Mouse (Mus musculus): ENCODE measurements around the gene Cacnb2. TPM values are rescaled to one million over a fixed set of nuclear protein-coding genes. Genes with fewer than 3 reads are reported as not detected.

Cacnb2 gene
- total and polyA plus RNA-seq, 3 experiments = 0.38 TPM; not detected in 2

DNA sequence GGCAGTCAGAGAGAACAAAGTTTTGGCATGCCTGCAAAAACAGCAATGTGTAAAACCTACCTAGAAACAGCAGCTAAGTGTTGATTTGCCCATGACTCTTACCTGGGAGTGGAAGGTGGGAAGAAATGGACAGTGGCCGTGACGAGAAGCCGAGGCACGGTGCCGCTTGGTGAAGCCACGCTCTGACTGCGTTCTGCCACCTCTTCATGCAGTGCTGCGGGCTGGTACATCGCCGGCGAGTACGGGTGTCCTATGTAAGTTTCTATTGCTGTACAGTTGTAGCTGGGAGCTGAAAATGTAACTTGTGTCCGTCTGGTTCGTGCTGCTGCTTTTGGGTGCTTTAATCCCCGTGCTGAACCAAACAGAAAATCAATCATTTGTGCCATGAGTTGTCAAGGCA, 136.6 kb downstream of the Cacnb2 start:
- Histone ChIP-seq H3K4me1 (ENCODE audit: insufficient read depth, low read depth, low read length) (no peaks in the 10 kb centered on the region), H3K27me3 (ENCODE audit: insufficient read depth, low read length) (no peaks in the 10 kb centered on the region; the same call in 1 of the 2 replicates), H3K4me3 (ENCODE audit: low read depth, low read length) (no peak overlapping the region), H3K36me3 (replicated peaks) (no peaks in the 10 kb centered on the region), H3K9me3 (replicated peaks) (no peaks in the 10 kb centered on the region)
- ATAC-seq (ENCODE audit: extremely low read depth, insufficient number of reproducible peaks, low FRiP score, poor library complexity, severe bottlenecking) (no peak), DNase-seq (ENCODE audit: low spot score) (no peak)
- TF ChIP-seq GATA1 (IDR thresholded peaks at IDR 0.05; ENCODE audit: borderline replicate concordance, low read length) = no peak
- TF ChIP-seq POLR2AphosphoS5 (IDR thresholded peaks at IDR 0.05; ENCODE audit: insufficient replicate concordance, low read depth, low read length) = no peak
- no peak for TF ChIP-seq GATA2 (IDR thresholded peaks at IDR 0.05; ENCODE audit: borderline replicate concordance, low read depth, low read length)
- TF ChIP-seq CTCF (IDR thresholded peaks at IDR 0.05; ENCODE audit: low read depth, low read length) = no peak
- no peak for TF ChIP-seq TAL1 (conservative IDR thresholded peaks at IDR 0.05; ENCODE audit: low read depth, low read length)

DNA sequence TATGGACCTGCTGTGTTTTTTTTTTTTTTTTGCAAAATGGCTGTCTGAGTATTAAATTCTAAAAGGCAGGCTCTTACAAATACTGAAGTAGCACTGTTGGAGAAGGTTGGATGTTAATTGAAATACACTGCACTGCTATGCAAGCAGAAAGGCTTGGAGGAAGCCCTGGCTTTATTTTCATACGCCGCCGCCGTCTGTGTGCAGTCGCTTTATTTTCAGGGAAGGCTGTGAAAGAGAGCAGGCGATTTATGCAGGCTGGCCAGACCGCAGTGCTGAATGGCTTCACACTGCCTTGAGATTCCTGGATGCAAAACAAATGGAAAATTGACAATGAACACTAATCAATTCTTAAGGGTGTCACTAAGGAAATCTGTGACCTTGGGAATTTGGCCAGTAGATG, 137.5 kb downstream of the Cacnb2 start:
- DNase-seq (ENCODE audit: low spot score) (no peak), ATAC-seq (ENCODE audit: extremely low read depth, insufficient number of reproducible peaks, low FRiP score, poor library complexity, severe bottlenecking) (no peak)
- H3K4me1 ChIP-seq (ENCODE audit: insufficient read depth, low read depth, low read length) = no peaks in the 10 kb centered on the region
- TF ChIP-seq POLR2AphosphoS5 (IDR thresholded peaks at IDR 0.05; ENCODE audit: insufficient replicate concordance, low read depth, low read length) (no peak), GATA1 (IDR thresholded peaks at IDR 0.05; ENCODE audit: borderline replicate concordance, low read length) (no peak), CTCF (IDR thresholded peaks at IDR 0.05; ENCODE audit: low read depth, low read length) (no peak), GATA2 (IDR thresholded peaks at IDR 0.05; ENCODE audit: borderline replicate concordance, low read depth, low read length) (no peak)
- no peaks in the 10 kb centered on the region for H3K9me3 ChIP-seq (replicated peaks)
- no peaks in the 10 kb centered on the region for H3K36me3 ChIP-seq (replicated peaks)
- no peaks in the 10 kb centered on the region; the same call in 1 of the 2 replicates for H3K27me3 ChIP-seq (ENCODE audit: insufficient read depth, low read length)
- no peak overlapping the region for H3K4me3 ChIP-seq (ENCODE audit: low read depth, low read length)

DNA sequence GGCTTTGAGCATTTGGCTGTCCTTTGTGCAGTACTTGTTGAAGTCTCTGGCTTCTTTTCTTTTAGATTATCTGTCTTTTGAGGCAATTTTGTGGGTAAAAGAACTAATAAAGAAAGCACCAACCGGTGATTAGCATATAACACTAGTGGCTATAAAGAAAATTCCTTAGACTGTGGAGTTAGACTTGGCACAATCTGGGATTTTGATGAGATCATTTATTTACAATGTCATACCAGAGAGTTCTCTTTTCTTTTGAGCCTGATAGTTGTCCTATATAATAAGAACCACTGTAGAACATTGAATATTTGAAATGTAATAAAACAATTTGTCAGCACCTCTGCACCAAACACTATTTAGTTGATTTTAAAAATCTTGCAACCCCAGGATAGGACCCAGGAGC, 141.9 kb downstream of the Cacnb2 start:
- H3K36me3 ChIP-seq (replicated peaks) = no peaks in the 10 kb centered on the region
- no peaks in the 10 kb centered on the region for H3K9me3 ChIP-seq (replicated peaks)
- no peak overlapping the region for H3K4me3 ChIP-seq (ENCODE audit: low read depth, low read length)
- ATAC-seq (ENCODE audit: extremely low read depth, insufficient number of reproducible peaks, low FRiP score, poor library complexity, severe bottlenecking) = no peak
- DNase-seq (ENCODE audit: low spot score) = no peak
- TF ChIP-seq POLR2AphosphoS5 (IDR thresholded peaks at IDR 0.05; ENCODE audit: insufficient replicate concordance, low read depth, low read length) = no peak
- TF ChIP-seq GATA2 (IDR thresholded peaks at IDR 0.05; ENCODE audit: borderline replicate concordance, low read depth, low read length) = no peak
- no peak for TF ChIP-seq TAL1 (conservative IDR thresholded peaks at IDR 0.05; ENCODE audit: low read depth, low read length)
- TF ChIP-seq GATA1 (IDR thresholded peaks at IDR 0.05; ENCODE audit: borderline replicate concordance, low read length) = no peak
- TF ChIP-seq CTCF (IDR thresholded peaks at IDR 0.05; ENCODE audit: low read depth, low read length) = no peak
- H3K4me1 ChIP-seq (ENCODE audit: insufficient read depth, low read depth, low read length) = no peaks in the 10 kb centered on the region
- no peaks in the 10 kb centered on the region for H3K27me3 ChIP-seq (ENCODE audit: insufficient read depth, low read length)

DNA sequence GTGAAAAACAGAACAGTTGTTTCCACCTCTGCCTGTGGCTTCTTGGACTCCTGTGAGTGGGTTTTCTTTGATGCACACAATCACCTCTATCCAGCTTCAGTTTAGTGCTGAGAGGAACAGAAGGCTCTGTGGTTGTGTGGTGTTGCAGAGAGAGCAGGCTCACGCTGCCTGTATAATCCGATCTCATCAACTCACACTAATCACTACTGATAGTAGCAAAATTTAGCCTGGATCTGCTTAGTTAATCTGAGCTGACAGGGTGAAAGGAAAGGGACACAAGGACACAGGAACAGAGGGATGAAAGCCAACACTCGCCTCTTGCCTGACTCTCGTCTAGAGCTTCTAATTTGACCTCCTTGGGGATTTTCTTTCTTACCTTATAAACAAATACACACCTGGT, 160.0 kb downstream of the Cacnb2 start:
- H3K36me3 ChIP-seq (replicated peaks) = no peaks in the 10 kb centered on the region
- H3K27me3 ChIP-seq (ENCODE audit: insufficient read depth, low read length) = no peaks in the 10 kb centered on the region
- no peaks in the 10 kb centered on the region for H3K4me1 ChIP-seq (ENCODE audit: insufficient read depth, low read depth, low read length)
- H3K9me3 ChIP-seq (replicated peaks) = no peaks in the 10 kb centered on the region
- ATAC-seq (ENCODE audit: extremely low read depth, insufficient number of reproducible peaks, low FRiP score, poor library complexity, severe bottlenecking) (no peak), DNase-seq (ENCODE audit: low spot score) (no peak)
- TF ChIP-seq POLR2AphosphoS5 (IDR thresholded peaks at IDR 0.05; ENCODE audit: insufficient replicate concordance, low read depth, low read length) = no peak
- TF ChIP-seq CTCF (IDR thresholded peaks at IDR 0.05; ENCODE audit: low read depth, low read length) = no peak
- TF ChIP-seq GATA2 (IDR thresholded peaks at IDR 0.05; ENCODE audit: borderline replicate concordance, low read depth, low read length) = no peak
- no peak for TF ChIP-seq TAL1 (conservative IDR thresholded peaks at IDR 0.05; ENCODE audit: low read depth, low read length)
- no peak for TF ChIP-seq GATA1 (IDR thresholded peaks at IDR 0.05; ENCODE audit: borderline replicate concordance, low read length)
- H3K4me3 ChIP-seq (ENCODE audit: low read depth, low read length) = no peak overlapping the region

DNA sequence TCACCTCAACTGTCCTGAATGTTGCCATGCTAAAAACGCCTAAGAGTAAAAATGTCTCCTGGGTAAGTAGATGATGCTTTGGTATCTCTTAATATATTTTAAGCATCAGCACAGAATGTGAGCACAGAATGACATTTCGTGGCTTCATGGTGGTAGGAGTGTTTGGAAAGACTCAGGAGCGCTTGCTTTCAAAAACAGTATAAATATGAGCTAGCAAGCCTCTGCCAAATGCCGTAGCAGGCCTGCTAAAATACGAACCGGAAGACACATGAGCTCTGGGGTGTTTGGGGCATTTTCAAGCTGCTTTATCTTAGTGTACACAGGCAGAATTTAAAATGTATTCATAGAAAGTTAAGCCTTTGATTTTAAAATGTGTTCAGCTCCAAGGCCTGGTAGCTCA, 161.0 kb downstream of the Cacnb2 start:
- Histone ChIP-seq H3K9me3 (replicated peaks) (no peaks in the 10 kb centered on the region), H3K27me3 (ENCODE audit: insufficient read depth, low read length) (no peaks in the 10 kb centered on the region), H3K4me3 (ENCODE audit: low read depth, low read length) (no peak overlapping the region), H3K4me1 (ENCODE audit: insufficient read depth, low read depth, low read length) (no peaks in the 10 kb centered on the region), H3K36me3 (replicated peaks) (no peaks in the 10 kb centered on the region)
- no peak for DNase-seq (ENCODE audit: low spot score)
- ATAC-seq (ENCODE audit: extremely low read depth, insufficient number of reproducible peaks, low FRiP score, poor library complexity, severe bottlenecking) = no peak
- no peak for TF ChIP-seq POLR2AphosphoS5 (IDR thresholded peaks at IDR 0.05; ENCODE audit: insufficient replicate concordance, low read depth, low read length)
- no peak for TF ChIP-seq TAL1 (conservative IDR thresholded peaks at IDR 0.05; ENCODE audit: low read depth, low read length)
- TF ChIP-seq GATA1 (IDR thresholded peaks at IDR 0.05; ENCODE audit: borderline replicate concordance, low read length) = no peak
- TF ChIP-seq GATA2 (IDR thresholded peaks at IDR 0.05; ENCODE audit: borderline replicate concordance, low read depth, low read length) = no peak
- TF ChIP-seq CTCF (IDR thresholded peaks at IDR 0.05; ENCODE audit: low read depth, low read length) = no peak

DNA sequence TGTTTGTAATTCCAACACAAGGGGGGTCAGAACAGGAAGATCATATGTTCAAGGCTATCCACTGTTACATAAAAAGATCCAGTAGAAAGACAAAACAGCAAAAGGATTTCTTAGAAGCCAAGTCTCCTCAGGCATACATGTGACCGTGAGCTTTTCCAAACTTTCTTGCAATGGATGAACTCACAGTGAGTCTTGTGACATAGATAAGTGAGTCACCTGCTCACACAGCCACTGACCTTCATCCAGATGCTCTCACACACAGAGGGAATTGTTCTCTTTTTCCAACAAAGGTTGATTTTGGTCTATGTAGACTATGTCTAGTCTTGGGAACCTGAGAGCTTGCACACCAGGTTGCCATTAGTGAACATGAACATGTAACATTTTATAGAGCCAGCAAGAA, 166.6 kb downstream of the Cacnb2 start:
- H3K36me3 ChIP-seq (replicated peaks) = no peaks in the 10 kb centered on the region
- no peak for TF ChIP-seq TAL1 (conservative IDR thresholded peaks at IDR 0.05; ENCODE audit: low read depth, low read length)
- H3K4me3 ChIP-seq (ENCODE audit: low read depth, low read length) = no peak overlapping the region
- no peaks in the 10 kb centered on the region for H3K4me1 ChIP-seq (ENCODE audit: insufficient read depth, low read depth, low read length)
- no peaks in the 10 kb centered on the region for H3K9me3 ChIP-seq (replicated peaks)
- H3K27me3 ChIP-seq (ENCODE audit: insufficient read depth, low read length) = no peaks in the 10 kb centered on the region
- ATAC-seq (ENCODE audit: extremely low read depth, insufficient number of reproducible peaks, low FRiP score, poor library complexity, severe bottlenecking) (no peak), DNase-seq (ENCODE audit: low spot score) (no peak)

DNA sequence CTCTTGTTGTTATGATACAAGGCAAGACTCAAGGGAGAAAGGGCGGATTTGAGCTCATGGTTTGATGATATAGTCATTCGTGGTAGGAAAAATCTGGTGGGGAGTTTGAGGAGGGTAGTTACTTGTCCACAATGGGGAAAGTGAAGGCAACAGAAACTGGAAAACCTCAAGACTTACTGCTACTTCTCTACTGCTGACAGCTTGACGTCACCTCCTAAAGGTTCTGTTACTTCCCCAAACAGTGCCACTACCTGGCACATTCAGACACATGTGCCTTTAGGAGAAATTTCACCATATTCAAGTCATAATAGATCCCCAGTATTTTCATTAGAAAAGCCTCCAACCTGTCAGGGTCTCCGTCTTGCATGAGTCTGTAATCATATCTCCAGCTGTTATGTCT, 167.7 kb downstream of the Cacnb2 start:
- H3K4me1 ChIP-seq (ENCODE audit: insufficient read depth, low read depth, low read length) = no peaks in the 10 kb centered on the region
- H3K4me3 ChIP-seq (ENCODE audit: low read depth, low read length) = no peak overlapping the region
- TF ChIP-seq GATA2 (IDR thresholded peaks at IDR 0.05; ENCODE audit: borderline replicate concordance, low read depth, low read length) = no peak
- TF ChIP-seq GATA1 (IDR thresholded peaks at IDR 0.05; ENCODE audit: borderline replicate concordance, low read length) = no peak
- no peak for TF ChIP-seq POLR2AphosphoS5 (IDR thresholded peaks at IDR 0.05; ENCODE audit: insufficient replicate concordance, low read depth, low read length)
- no peak for TF ChIP-seq CTCF (IDR thresholded peaks at IDR 0.05; ENCODE audit: low read depth, low read length)
- TF ChIP-seq TAL1 (conservative IDR thresholded peaks at IDR 0.05; ENCODE audit: low read depth, low read length) = no peak
- no peaks in the 10 kb centered on the region for H3K9me3 ChIP-seq (replicated peaks)
- no peaks in the 10 kb centered on the region for H3K36me3 ChIP-seq (replicated peaks)
- ATAC-seq (ENCODE audit: extremely low read depth, insufficient number of reproducible peaks, low FRiP score, poor library complexity, severe bottlenecking) (no peak), DNase-seq (ENCODE audit: low spot score) (no peak)
- no peaks in the 10 kb centered on the region for H3K27me3 ChIP-seq (ENCODE audit: insufficient read depth, low read length)
